Mouse (Mus musculus) small intestine, adult 2 months (tissue): ENCODE results near the gene Gm5737.

Experiments used
- CTCF ChIP-seq: fragments of 200-500 bp; IDR thresholded peaks from 2 replicates; pipeline ENCODE4 v1.5.1; 2012; ENCODE audit warnings: low read depth, mild to moderate bottlenecking, control low read depth, inconsistent platforms, low read length, moderate library complexity, mixed read lengths; ENCODE audit not compliant: insufficient replicate concordance, insufficient read length; ENCODE audit errors: extremely low read depth
- POLR2A ChIP-seq: fragments of 200-500 bp; IDR thresholded peaks from 2 replicates; pipeline ENCODE4 v1.6.1; 2012; ENCODE audit warnings: low read depth, mild to moderate bottlenecking, control low read depth, inconsistent platforms, low read length, moderate library complexity

DNA sequence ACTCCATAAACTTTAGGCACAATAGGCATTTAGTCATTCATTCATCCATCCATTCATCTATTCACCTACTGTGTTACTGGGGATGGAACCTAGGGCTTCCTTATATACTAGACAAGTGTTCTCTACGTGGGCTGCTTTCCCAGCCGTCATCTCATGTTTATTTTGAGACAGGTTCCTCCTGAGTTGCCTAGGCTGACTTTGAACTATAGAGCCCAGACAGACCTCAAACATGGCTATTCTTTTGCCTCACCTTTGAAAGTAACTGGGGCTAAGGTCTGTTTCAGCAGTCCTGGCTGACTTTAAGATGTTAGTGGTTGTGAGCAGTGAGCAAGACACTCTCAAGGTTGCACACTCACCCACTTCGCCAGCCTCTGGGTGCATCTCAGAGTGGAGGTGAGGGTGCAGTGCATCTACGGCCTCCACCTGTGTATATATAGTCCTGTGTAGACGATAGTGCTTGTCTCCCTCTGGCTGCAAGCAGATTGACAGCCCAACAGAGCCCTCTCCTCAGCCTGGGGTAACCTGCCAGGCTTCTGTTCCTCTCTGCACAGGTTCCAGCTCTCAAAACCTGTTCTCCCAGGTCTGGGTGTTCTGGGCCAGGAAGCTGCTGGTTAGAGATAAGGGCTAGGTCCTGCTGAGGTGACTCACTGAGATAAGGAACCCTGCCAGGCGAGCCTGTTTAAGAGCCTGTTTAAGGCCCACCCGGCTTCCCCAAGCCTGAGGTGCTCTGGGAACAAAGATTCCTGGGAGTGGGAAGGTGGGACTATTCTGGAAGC, 62.8 kb downstream of the Gm5737 start:
- no peak for TF ChIP-seq POLR2A
- no peak for TF ChIP-seq CTCF
